Mouse (Mus musculus): ENCODE measurements around the gene Il10rb.

Il10rb gene

GRCm38 (mm10) chr16:91405640-91406584 is at the start of gene Il10rb:
TSS of gene Il10rb (plus strand) at chr16:91406164.
- no peak for DNase-seq (ENCODE audit: low read depth, low spot score)

- no peak for DNase-seq (ENCODE audit: low read depth, low spot score)
Measured at GRCm38 (mm10) chr16:91356760-91357525, 49.0 kb upstream of the Il10rb start.

- no peak for DNase-seq (ENCODE audit: low read depth, low spot score)
Measured at GRCm38 (mm10) chr16:91357526-91357900, 48.5 kb upstream of the Il10rb start.

GRCm38 (mm10) chr16:91358555-91358954 is 47.4 kb upstream of the Il10rb start:
- peak; percentile 79 for DNase-seq (ENCODE audit: low read depth, low spot score)

GRCm38 (mm10) chr16:91359531-91359930 is 46.4 kb upstream of the Il10rb start:
- no peak for DNase-seq (ENCODE audit: low read depth, low spot score)

GRCm38 (mm10) chr16:91360162-91360561 is 45.8 kb upstream of the Il10rb start:
- no peak for DNase-seq (ENCODE audit: low read depth, low spot score)

- no peak for DNase-seq (ENCODE audit: low read depth, low spot score)
Measured at GRCm38 (mm10) chr16:91362006-91362405, 44.0 kb upstream of the Il10rb start.

GRCm38 (mm10) chr16:91362616-91363272 is 43.2 kb upstream of the Il10rb start:
- no peak for DNase-seq (ENCODE audit: low read depth, low spot score)

- DNase-seq (ENCODE audit: low read depth, low spot score) = no peak
Measured at GRCm38 (mm10) chr16:91363483-91363882, 42.5 kb upstream of the Il10rb start.

GRCm38 (mm10) chr16:91366567-91366966 is 39.4 kb upstream of the Il10rb start:
- DNase-seq (ENCODE audit: low read depth, low spot score) = no peak

- no peak for DNase-seq (ENCODE audit: low read depth, low spot score)
Measured at GRCm38 (mm10) chr16:91367066-91367465, 38.9 kb upstream of the Il10rb start.

- no peak for DNase-seq (ENCODE audit: low read depth, low spot score)
Measured at GRCm38 (mm10) chr16:91372577-91373472, 33.1 kb upstream of the Il10rb start, which contains the start of gene Ifnar2. TSS of gene Ifnar2 (plus strand) at chr16:91372783.

- DNase-seq (ENCODE audit: low read depth, low spot score) = no peak
Measured at GRCm38 (mm10) chr16:91373473-91374252, 32.3 kb upstream of the Il10rb start.

GRCm38 (mm10) chr16:91374253-91374634 is 31.7 kb upstream of the Il10rb start:
- DNase-seq (ENCODE audit: low read depth, low spot score) = no peak

- DNase-seq (ENCODE audit: low read depth, low spot score) = no peak
Measured at GRCm38 (mm10) chr16:91376701-91377100, 29.3 kb upstream of the Il10rb start.

- no peak for DNase-seq (ENCODE audit: low read depth, low spot score)
Measured at GRCm38 (mm10) chr16:91378431-91378986, 27.5 kb upstream of the Il10rb start.

- no peak for DNase-seq (ENCODE audit: low read depth, low spot score)
Measured at GRCm38 (mm10) chr16:91378991-91379390, 27.0 kb upstream of the Il10rb start.

GRCm38 (mm10) chr16:91379412-91379811 is 26.6 kb upstream of the Il10rb start:
- DNase-seq (ENCODE audit: low read depth, low spot score) = no peak

GRCm38 (mm10) chr16:91380151-91380550 is 25.8 kb upstream of the Il10rb start:
- no peak for DNase-seq (ENCODE audit: low read depth, low spot score)

GRCm38 (mm10) chr16:91381606-91382005 is 24.4 kb upstream of the Il10rb start:
- DNase-seq (ENCODE audit: low read depth, low spot score) = no peak

All from embryo, embryonic 11.5 days (tissue).